10 mouse cellular contexts compared by ENCODE assay signal in genomic region chr3:95224295-95224694, GRCm38 (mm10). TPM values are rescaled to one million over a fixed set of nuclear protein-coding genes. Genes with fewer than 3 reads are reported as not detected.
DNase-seq lines count a peak whose midpoint lies in the region; ATAC-seq and TF ChIP-seq lines count a peak whose summit lies in the region.
"Had no signal": no experiment of that assay in that cellular context is flagged by ENCODE, and none has a peak within 500 bp of the region (broad histone marks: within the 10 kb centered on the region; RNA-seq: fewer than 3 reads in every experiment).

No protein-coding gene starts in this region.

- WGBS in embryonic facial prominence, embryonic 14.5 days, result 43% methylated on average over 6 of the region's 6 CpGs

- no peak for TF ChIP-seq POLR2A in ES-Bruce4 (IDR thresholded peaks at IDR 0.05; ENCODE audit: insufficient read depth, low read length)

- H3K36me3 ChIP-seq in ES-Bruce4 (ENCODE audit: control insufficient read depth, insufficient read depth, low read length, poor library complexity, severe bottlenecking), result peaks cover 15% of the 10 kb centered on the region
- H3K36me3 ChIP-seq in embryonic facial prominence, embryonic 14.5 days (ENCODE audit: control insufficient read depth, insufficient read depth, low read length), result peaks cover 57% of the 10 kb centered on the region

- ATAC-seq in embryonic facial prominence, embryonic 14.5 days (ENCODE audit: low read depth), result no peak

- H3K27ac ChIP-seq in gastrocnemius, adult 2 months, result peak overlapping the region; percentile 99
- no peak overlapping the region for H3K27ac ChIP-seq in ES-Bruce4 (ENCODE audit: insufficient read depth, low read length)
- no peak overlapping the region for H3K27ac ChIP-seq in embryonic facial prominence, embryonic 14.5 days (replicated peaks; ENCODE audit: low read depth, low read length)
- H3K27ac ChIP-seq: limb, embryonic 15.5 days had no signal

- no peaks in the 10 kb centered on the region for H3K4me1 ChIP-seq in ES-Bruce4 (ENCODE audit: control insufficient read depth, insufficient read depth, low read length)
- peaks cover 9% of the 10 kb centered on the region for H3K4me1 ChIP-seq in embryonic facial prominence, embryonic 14.5 days (ENCODE audit: control insufficient read depth, insufficient read depth, low read length)

- no peaks in the 10 kb centered on the region for H3K9me3 ChIP-seq in ES-Bruce4 (replicated peaks; ENCODE audit: control insufficient read depth, insufficient read depth, low read length, poor library complexity, severe bottlenecking)
- H3K9me3 ChIP-seq in embryonic facial prominence, embryonic 14.5 days (ENCODE audit: control insufficient read depth, low read length), result no peaks in the 10 kb centered on the region
- H3K9me3 ChIP-seq: limb, embryonic 15.5 days had no signal

- DNase-seq in gastrocnemius, adult 2 months, result peak; percentile 47
- no peak for DNase-seq in gastrocnemius, adult 8-10 months (ENCODE audit: low spot score in 2 of 2)
- DNase-seq in embryonic facial prominence, embryonic 14.5 days (ENCODE audit: low spot score), result peak; percentile 40
- DNase-seq in kidney, postnatal 25 days, result peak; percentile 66 to 79
- no peak for DNase-seq in thymus, adult 18-20 months
- no peak for DNase-seq in left cerebral cortex, adult 9 months (ENCODE audit: low spot score in 2 of 2)
- no peak for DNase-seq in heart, postnatal 25 days (ENCODE audit: low spot score)

- no peak overlapping the region for H3K4me2 ChIP-seq in embryonic facial prominence, embryonic 14.5 days (ENCODE audit: low read depth, low read length)
- H3K4me2 ChIP-seq: limb, embryonic 15.5 days had no signal

- TF ChIP-seq CTCF in gastrocnemius, adult 2 months (IDR thresholded peaks at IDR 0.05), result no peak
- no peak for TF ChIP-seq CTCF in ES-Bruce4 (IDR thresholded peaks at IDR 0.05; ENCODE audit: low read depth, low read length)

- peak overlapping the region; percentile 13 for H3K4me3 ChIP-seq in gastrocnemius, adult 2 months
- no peak overlapping the region for H3K4me3 ChIP-seq in ES-Bruce4 (ENCODE audit: low read depth, low read length)
- H3K4me3 ChIP-seq in embryonic facial prominence, embryonic 14.5 days (ENCODE audit: low read depth, low read length), result no peak overlapping the region
- H3K4me3 ChIP-seq: erythroblast, embryonic 14.5 days; limb, embryonic 15.5 days had no signal

- intact Hi-C loops in gastrocnemius, adult 2 months (cut with DNase I), result no loop called here
- intact Hi-C loops in heart, postnatal 25 days (cut with DNase I), result no loop called here

- H3K9ac ChIP-seq in ES-Bruce4 (ENCODE audit: low read depth, poor library complexity, severe bottlenecking), result no peak overlapping the region
- no peak overlapping the region for H3K9ac ChIP-seq in embryonic facial prominence, embryonic 14.5 days (ENCODE audit: low read depth, low read length)
- H3K9ac ChIP-seq: limb, embryonic 15.5 days had no signal

- TF ChIP-seq EP300 in ES-Bruce4 (IDR thresholded peaks at IDR 0.05; ENCODE audit: insufficient read depth, low read depth, low read length), result 0 out of 2 replicates have a peak, but pooled peaks have one; percentile 8

- no peaks in the 10 kb centered on the region for H3K27me3 ChIP-seq in ES-Bruce4 (ENCODE audit: control insufficient read depth, insufficient read depth, low read length, poor library complexity, severe bottlenecking)
- H3K27me3 ChIP-seq in embryonic facial prominence, embryonic 14.5 days (replicated peaks; ENCODE audit: control insufficient read depth, insufficient read depth, low read length), result no peaks in the 10 kb centered on the region
- H3K27me3 ChIP-seq: limb, embryonic 15.5 days had no signal

RNA-seq across cellular contexts. Expression of gene Cdc42se1, which starts 4.2 kb away (rescaled TPM):
- 10 to 100 TPM; 13.7 to 16.4 TPM for total RNA-seq in gastrocnemius, adult 2 months (2021)
- 10 to 100 TPM; 13.7 to 18.3 (median 15.0) TPM for total RNA-seq in gastrocnemius, adult 8-10 months (2022)
- 57.4 and 65.6 TPM in 2 replicates for polyA plus RNA-seq in ES-Bruce4 (2011; ENCODE audit: insufficient read depth, insufficient read length, low read depth, missing spikeins)
- 111 and 125 TPM in 2 replicates for polyA plus RNA-seq in embryonic facial prominence, embryonic 14.5 days (2014; fragmentation: Nextera tagmentation; extraction: Ambion mirVana)
- 10 to 100 TPM; 19.9 to 26.0 TPM for total RNA-seq in heart, postnatal 25 days (2021)

RNA-seq across cellular contexts. Expression of gene Gabpb2, which starts 6.6 kb away (rescaled TPM):
- 10 to 100 TPM in 1 of 2 experiments, 1 to 10 TPM in 1; 9.1 to 12.0 TPM for total RNA-seq in gastrocnemius, adult 2 months (2021)
- total RNA-seq in gastrocnemius, adult 8-10 months (2022), result 1 to 10 TPM; 7.2 to 9.1 (median 7.6) TPM
- polyA plus RNA-seq in ES-Bruce4 (2011; ENCODE audit: insufficient read depth, insufficient read length, low read depth, missing spikeins), result 39.8 and 49.0 TPM in 2 replicates
- 7.8 and 8.0 TPM in 2 replicates for polyA plus RNA-seq in embryonic facial prominence, embryonic 14.5 days (2014; fragmentation: Nextera tagmentation; extraction: Ambion mirVana)
- 10 to 100 TPM; 12.7 to 14.1 TPM for total RNA-seq in heart, postnatal 25 days (2021)

RNA-seq across cellular contexts. Expression of gene Mllt11, which starts 7.7 kb away (rescaled TPM):
- total RNA-seq in gastrocnemius, adult 2 months (2021), result 10 to 100 TPM; 52.0 to 84.9 TPM
- 100 to 1,000 TPM in 1 of 4 experiments, 10 to 100 TPM in 3; 69.6 to 108 (median 87.4) TPM for total RNA-seq in gastrocnemius, adult 8-10 months (2022)
- 13.1 and 15.5 TPM in 2 replicates for polyA plus RNA-seq in ES-Bruce4 (2011; ENCODE audit: insufficient read depth, insufficient read length, low read depth, missing spikeins)
- polyA plus RNA-seq in embryonic facial prominence, embryonic 14.5 days (2014; fragmentation: Nextera tagmentation; extraction: Ambion mirVana), result 36.9 and 37.2 TPM in 2 replicates
- 1 to 10 TPM; 6.6 to 7.5 TPM for total RNA-seq in heart, postnatal 25 days (2021)

RNA-seq across cellular contexts. Expression of gene Gm128, which starts 17.1 kb away (rescaled TPM):
- under 1 TPM in 1 of 2 experiments, not detected in 1; 0.11 TPM for total RNA-seq in gastrocnemius, adult 2 months (2021)
- total RNA-seq in gastrocnemius, adult 8-10 months (2022), result not detected
- 1.2 and 2.1 TPM in 2 replicates for polyA plus RNA-seq in ES-Bruce4 (2011; ENCODE audit: insufficient read depth, insufficient read length, low read depth, missing spikeins)
- polyA plus RNA-seq in embryonic facial prominence, embryonic 14.5 days (2014; fragmentation: Nextera tagmentation; extraction: Ambion mirVana), result 0.38 and 0.41 TPM in 2 replicates
- total RNA-seq in heart, postnatal 25 days (2021), result not detected
- polyA plus RNA-seq: erythroblast, embryonic 14.5 days had no signal

RNA-seq across cellular contexts. Expression of gene Bnipl, which starts 26.7 kb away (rescaled TPM):
- total RNA-seq in gastrocnemius, adult 2 months (2021), result under 1 TPM in 1 of 2 experiments, not detected in 1; 0.31 TPM
- total RNA-seq in gastrocnemius, adult 8-10 months (2022), result not detected
- 4.1 and 4.8 TPM in 2 replicates for polyA plus RNA-seq in ES-Bruce4 (2011; ENCODE audit: insufficient read depth, insufficient read length, low read depth, missing spikeins)
- polyA plus RNA-seq in embryonic facial prominence, embryonic 14.5 days (2014; fragmentation: Nextera tagmentation; extraction: Ambion mirVana), result 6.1 and 6.9 TPM in 2 replicates
- total RNA-seq in heart, postnatal 25 days (2021), result not detected
- polyA plus RNA-seq: erythroblast, embryonic 14.5 days had no signal

Comparison
In these comparisons a context has a peak if more than half of its experiments do, and no peak if none do; other contexts are left out.
1. DNase-seq: peak in gastrocnemius, adult 2 months (single experiment), embryonic facial prominence, embryonic 14.5 days (single experiment) and kidney, postnatal 25 days (2 of 2); none in gastrocnemius, adult 8-10 months (0 of 2), thymus, adult 18-20 months (0 of 2), left cerebral cortex, adult 9 months (0 of 2) and heart, postnatal 25 days (single experiment).
2. RNA of gene Mllt11, which starts 7.7 kb away (total RNA-seq): 69.6 to 108 TPM in gastrocnemius, adult 8-10 months and 52.0 to 84.9 TPM in gastrocnemius, adult 2 months; 6.6 to 7.5 TPM in heart, postnatal 25 days; every median in the first group is over 4 times any median in the second.